Mouse (Mus musculus) heart, postnatal 25 days (tissue): ENCODE results near the gene Hadha. TPM values are rescaled to one million over a fixed set of nuclear protein-coding genes. Genes with fewer than 3 reads are reported as not detected.

ENCODE experiments used
- DNase-seq: peaks from one replicate; pipeline ENCODE4 v3.0.0; 2022; ENCODE audit warnings: low spot score
- intact Hi-C: fragments of 180-260 bp; cut with DNase I; formaldehyde crosslinking; loops from one replicate; pipeline ENCODE4 v1.15.1; 2025
- total RNA-seq, 2 experiments: library from RNA; stranded (reverse); gene quantifications; 2 replicates each; pipeline ENCODE4 v1.2.3; 2021

Hadha gene
- 1,000 to 10,000 TPM; 1,064 to 1,096 TPM for total RNA-seq

DNA sequence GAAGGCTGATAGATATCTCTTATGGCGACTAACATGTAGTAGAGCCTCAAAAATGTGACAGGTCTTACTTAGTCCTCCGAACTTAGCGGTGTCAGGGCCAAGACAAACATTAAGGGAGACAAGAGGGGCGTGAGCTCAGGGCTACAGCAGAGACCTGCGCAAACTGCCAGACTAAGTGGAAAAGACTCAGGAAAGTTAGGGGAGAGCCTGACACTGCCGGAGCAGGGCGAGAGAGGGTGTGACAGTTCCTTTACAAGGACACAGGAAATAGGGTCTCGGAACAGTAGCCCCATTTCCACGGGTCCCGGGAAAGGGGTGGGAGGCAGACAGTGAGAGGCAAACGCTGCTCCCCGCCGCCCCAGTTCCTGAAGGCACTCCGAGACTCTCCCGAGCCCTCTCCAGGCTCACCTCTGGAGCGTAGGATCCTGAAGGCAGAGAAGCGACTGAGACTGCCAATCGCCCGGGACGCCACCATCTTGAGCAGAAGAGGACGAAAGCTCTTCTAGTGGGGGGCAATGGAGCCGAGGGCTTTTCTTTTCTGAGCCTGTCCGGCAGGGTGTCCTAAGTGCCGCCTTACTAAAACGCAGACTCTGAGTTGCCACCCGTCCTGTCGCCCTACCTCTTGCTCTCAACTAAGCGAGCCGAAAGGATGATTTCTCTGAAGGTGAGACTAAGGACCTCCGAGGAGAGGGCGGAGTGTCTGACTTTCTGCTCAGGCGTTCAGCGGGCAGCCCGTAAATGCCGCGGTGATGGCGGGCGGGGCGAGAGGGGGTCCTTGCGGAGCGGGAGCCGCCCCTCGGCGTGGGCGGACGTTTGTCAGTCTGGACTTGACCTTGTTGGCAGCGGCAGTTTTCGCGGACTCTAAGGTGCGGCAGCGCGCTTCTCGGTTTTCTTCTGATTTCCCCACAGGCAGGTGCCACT, at the start of gene Hadha, which contains the start of gene Hadhb:
Gene Hadha, minus strand, starts transcription at position 689 of the 921 bp plus-strand sequence.
Gene Hadhb, plus strand, starts transcription at position 775 of the 921 bp plus-strand sequence.
- intact Hi-C loops, result no loop called here
- peak; percentile 86 for DNase-seq

DNA sequence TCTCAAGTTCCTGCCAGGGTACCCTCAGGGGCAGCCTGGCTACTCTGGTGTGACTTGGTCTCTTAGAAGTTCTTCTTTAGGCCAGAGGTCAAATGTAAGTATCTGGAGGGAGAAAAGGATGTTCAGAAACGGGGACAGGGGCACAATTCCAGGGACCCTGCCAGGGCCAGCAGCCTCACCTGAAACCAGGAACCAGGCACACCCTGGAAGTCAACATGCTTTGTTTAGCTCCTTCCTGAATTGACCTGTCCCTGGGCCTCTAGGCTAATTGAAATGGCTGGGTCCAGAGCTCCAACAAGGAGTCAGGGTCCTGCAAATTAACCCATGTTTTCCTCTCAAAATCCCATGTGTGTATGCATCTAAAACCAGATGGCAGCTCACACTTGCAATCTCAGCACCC, 49.5 kb upstream of the Hadha start:
- intact Hi-C loops, result no loop called here

DNA sequence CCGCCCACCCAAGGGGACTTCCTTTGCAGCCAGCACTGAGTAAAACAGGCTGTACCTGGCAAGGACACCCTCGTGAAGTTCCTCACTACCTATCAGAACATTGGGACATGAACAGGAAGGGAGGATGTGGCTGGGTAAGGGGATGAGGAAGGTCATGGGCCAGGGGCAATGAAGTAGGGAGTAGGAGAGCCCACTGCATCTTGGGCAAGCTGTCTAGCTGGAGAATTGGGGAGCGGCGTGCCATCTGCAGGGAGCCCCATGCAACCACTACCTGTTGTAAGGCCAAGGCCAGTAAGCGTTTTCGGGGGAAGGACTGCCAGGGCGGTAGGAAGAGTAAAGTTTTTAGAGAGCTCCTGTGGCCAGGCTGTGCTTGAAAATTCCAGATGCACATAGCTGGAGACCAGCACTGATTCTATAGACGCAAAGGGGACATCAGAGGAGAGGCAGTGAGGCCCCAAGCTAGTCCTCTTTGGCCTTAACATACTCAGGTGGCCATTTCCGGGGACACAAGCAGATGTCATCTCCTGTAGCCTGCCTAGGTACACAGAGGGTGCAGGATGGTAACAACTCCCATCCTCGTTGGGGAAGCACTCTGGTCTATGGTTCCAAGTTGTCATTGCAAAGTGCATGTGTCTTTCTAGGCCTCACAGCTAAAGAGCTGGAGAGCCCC, 48.4 kb upstream of the Hadha start:
- intact Hi-C loops, result no loop called here
- no peak for DNase-seq

More for the DNA sequence above, 49.5 kb upstream of the Hadha start:
- no peak for DNase-seq

DNA sequence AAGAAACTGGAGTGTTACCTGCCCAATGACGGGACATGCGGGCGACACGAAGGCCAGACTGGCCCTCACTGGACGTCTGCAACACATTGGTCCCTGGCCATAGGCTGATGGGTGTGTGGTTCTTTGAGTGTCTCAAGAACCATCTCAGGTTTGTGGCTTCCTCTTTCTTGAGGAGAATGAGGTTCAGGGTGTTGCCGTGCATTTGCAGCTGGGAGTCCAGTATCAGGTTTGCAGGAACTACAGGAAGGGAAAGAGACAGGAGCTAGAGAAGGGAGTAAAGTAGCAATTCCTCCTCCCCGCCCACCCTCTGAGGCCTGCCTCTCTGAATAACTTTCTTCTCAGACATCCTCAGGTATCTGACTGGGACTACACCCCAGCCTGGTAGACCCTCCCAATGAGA, 47.3 kb upstream of the Hadha start:
- DNase-seq, result no peak
- intact Hi-C loops, result no loop called here

DNA sequence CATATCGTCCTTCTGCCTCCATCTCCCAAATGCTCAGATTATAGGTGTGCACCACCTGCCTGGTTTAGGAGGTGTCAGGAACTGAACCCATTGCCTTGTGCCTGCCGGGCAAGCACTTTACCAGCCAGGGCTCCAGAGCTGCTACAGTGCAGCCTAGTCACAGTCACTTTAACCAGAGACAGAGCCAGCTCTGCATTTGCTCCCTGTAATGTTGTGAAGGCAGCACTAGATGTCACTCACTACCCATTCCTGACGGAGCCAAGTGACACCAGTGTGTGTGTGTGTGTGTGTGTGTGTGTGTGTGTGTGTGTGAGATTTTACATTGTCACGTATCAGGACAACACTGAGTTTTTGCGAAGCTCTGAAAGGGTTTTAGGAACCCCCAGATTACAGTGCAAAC, 46.6 kb upstream of the Hadha start:
- DNase-seq, result no peak
- intact Hi-C loops, result no loop called here

DNA sequence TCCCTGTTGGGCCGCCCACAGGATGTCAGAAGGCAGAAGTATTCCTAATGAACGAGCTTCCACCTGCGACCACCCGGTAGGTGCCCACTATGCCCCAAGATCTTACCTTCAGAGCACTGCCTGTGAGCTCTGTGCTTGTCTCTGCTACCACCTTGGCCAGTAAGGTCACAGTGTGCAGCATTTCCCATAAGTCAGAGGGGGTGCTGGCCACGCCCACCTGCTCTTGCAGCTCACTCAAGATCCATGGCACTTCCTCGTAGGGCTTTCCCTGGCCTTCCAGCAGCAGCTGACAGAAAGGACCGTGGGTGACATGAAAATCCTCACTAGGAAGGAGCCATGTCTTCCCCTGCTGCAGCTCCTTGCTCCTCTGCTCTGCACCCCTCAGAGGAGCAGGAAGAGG, 43.3 kb upstream of the Hadha start:
- intact Hi-C loops, result no loop called here
- DNase-seq, result no peak

DNA sequence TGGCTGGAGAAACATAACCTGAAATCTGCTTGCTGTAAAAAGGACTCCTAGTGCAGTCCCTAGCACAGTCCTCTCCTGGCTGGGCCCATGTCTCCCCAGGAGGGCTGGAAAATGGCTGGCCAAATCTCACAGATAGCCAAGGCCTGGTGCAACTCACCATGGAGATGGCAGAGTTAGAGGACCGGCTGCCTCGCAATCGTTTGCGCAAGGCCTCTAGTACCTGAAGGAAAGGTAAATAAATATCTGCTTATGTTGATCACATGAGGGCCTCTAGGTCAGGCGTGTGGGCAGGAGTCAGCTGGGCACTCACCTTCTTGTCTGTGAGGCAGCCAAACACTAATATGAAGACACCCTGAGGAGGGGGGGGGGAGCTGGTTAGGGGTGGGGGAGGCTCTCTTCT, 40.4 kb upstream of the Hadha start:
- intact Hi-C loops, result no loop called here
- no peak for DNase-seq

DNA sequence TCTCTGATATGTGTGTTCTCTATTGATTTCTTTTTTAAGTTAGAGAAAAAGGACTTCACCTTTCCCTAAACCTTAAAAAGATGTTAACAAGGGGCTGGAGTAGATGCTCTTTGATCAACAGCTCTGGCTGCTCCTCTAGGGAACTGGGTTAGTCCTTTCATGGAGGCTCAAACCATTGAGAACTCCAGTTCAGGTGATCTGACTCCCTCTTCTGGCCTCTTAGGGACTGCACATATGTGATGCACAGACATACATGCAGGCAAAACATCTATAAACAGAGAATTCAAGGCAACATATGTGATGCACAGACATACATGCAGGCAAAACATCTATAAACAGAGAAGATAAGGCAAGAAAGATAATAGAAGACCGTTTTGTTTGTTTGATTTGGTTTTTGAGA, 37.5 kb upstream of the Hadha start:
- intact Hi-C loops, result loop anchor here (5.0 kb wide), 1 partner anchor 65 kb away; no protein-coding TSS in a partner anchor
- no peak for DNase-seq

DNA sequence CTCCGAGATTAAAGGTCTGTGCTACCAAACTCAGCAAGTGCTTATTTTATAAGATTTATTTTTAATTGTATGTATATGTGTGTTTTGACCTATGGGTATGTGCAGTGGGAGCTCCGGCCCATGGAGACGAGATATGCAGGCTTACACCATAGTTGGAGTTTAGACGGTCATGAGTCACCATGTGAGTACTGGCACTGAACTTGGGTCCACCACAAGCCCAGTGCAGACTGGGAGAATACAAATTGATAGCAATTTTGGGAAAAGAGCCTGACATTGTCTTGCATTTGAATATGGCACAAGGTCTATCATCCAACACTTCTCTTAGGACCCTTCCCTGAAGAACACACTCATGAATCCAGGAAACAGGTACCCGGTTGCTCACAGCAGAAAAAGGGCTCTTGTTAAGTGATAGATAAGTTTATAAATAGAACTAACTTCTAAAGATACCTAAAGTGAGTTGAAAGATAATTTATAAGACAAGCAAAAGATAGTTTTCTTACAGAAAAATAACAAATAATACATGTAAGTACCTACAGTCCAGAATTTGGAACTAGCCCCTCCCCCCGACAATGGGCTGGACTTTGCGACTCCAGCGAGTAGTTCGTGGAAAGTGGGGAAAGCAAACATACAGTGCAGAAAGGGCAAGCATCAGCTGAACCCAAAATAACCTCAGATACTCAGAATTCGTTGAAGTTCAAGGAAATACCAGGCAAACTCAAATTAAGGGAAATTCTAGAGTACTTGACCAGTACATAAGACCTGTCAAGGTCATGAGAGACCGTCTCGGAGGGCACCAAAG, 32.9 kb upstream of the Hadha start:
- intact Hi-C loops, result loop anchor here (5.0 kb wide), 1 partner anchor 46 kb away; no protein-coding TSS in a partner anchor
- no peak for DNase-seq

DNA sequence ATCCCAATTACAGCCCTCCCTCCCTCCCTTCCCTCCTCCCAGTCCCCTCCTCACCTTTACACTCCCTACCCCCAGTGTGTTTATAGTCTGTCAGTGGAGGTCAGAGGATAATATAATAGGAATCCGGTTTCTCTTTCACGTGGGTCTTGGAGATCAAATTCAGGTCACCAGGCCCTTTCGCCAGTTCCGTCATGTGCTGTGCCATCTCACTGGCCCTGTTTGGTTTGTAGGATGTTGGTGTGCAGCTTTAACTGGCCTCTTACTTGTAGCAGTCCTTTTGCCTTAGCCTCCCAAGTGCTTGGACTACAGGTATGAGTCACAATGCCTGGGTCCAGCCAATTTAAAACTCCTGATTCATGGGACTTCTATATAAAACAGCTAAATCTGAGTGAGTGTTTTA, 20.8 kb upstream of the Hadha start:
- intact Hi-C loops, result no loop called here
- DNase-seq, result no peak

DNA sequence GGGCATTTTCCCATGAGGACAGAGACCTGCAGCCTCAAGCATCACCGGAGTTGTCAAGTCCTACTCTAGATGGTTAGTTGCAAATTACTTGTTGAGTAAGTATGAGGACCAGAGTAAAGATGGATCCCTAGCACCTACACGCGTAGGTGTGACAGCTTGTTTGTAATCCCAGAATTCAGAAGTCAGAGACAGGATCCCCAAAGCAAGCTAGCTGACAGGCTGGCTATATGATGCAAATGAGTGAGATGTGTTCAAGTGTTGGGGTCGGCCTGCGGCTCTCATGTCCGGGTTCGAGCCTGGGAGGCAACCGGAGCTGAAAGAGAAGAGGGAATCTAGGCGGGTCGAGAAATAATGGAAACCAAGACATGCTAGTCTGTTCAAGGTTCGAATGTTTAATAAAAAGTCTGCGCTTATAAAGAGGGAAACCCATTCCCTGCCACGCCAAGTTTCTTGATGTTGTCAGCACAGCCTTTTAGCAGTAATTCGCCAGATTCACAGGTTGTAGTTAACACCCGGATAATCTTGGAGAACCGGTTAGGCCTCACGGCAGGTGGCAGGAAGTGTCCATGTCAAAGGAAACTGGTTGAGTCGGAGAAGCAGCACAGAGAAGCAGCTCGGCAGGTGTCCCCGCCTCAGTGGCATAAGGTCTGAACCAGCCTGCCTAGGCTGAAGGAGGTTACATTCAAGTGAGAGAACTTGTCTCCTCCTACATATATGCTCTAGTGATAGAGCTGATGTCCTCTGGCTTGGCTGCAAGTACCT, 18.1 kb upstream of the Hadha start:
- intact Hi-C loops, result loop anchor here (5.0 kb wide), 1 partner anchor 46 kb away; no protein-coding TSS in a partner anchor
- no peak for DNase-seq

DNA sequence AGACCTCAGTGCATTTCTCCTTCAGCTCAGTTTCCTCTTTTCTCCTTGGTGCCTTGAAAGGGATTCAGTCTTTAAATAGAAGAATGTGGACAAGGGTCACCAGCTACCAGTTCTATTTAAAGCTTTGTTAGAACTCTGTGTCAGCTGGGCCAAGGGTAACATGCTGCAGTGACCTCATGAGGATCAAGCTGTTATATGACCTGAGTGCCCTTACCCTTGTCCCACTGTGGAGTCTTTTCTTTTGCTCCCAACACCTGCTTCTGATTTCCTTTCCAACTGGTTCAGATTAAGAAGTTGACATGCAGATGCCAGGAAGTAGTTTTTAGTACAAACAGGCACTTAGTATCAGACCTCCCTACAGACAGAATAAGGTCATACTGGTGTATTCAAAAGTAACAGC, 17.2 kb upstream of the Hadha start:
- no peak for DNase-seq
- intact Hi-C loops, result loop anchor here (5.0 kb wide), 1 partner anchor 45 kb away; no protein-coding TSS in a partner anchor

DNA sequence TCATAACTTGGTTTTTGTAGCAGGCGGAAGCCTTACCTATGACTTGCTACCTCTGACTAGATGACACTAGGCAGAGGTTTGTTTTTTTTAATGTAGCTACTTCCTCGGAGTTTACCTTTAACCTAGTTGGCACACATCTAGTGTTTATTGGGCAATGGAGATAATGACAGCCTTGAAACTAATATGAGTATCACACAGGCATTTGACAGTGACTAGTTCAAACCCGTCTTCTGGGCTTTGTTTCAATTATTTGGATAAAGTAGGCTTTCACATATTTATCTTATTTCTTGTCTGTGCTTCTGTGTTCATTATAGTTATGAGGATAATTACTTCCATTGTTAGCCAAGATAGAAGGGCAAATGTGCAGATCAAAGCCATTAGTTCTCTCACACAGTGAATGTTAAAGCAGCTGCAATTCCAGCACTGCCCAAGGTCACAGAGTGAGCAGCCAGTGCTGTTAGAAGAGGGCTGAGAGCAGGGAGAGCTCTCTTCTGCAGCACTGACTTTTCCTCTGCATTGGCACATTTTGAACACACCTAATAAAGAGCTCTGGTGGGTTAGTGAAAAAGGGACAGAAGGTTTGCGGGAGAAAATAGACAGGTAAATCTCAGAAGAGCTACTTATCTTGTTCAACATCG, 15.5 kb upstream of the Hadha start:
- intact Hi-C loops, result loop anchor here (5.0 kb wide), 1 partner anchor 43 kb away; no protein-coding TSS in a partner anchor
- DNase-seq, result no peak

DNA sequence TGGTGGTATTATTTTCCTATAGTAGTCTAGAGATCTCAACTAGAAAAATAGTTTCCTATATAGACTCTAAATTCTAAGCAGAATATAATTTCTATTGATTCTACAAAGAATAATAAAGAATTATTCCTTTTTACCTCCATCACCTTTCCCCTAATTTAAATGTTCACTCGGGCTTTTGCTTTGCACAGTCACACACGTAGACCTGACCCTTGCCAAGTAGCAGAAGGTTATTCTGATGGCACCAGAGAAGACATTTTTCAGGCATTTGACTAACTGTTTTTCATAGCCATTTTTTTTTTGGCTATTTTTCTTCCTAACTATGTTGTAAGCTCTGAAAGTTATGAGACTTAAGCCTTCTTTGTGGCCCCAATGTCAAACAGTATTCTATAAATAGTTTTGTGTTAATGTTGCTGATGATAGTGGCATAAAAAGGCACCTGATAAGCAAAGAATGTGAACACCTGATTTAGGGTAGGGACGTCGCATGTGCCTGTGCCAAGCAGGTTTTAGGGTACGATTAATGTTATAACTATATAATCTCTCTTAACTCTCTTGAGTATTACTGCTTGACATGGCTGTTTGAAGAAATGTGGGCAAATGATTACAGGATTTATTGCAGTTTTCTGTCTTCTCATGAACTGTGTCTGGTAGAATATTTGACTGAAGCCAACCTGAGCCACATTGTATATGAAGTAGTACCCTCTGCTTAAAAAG, 10.4 kb upstream of the Hadha start:
- no peak for DNase-seq
- intact Hi-C loops, result no loop called here

DNA sequence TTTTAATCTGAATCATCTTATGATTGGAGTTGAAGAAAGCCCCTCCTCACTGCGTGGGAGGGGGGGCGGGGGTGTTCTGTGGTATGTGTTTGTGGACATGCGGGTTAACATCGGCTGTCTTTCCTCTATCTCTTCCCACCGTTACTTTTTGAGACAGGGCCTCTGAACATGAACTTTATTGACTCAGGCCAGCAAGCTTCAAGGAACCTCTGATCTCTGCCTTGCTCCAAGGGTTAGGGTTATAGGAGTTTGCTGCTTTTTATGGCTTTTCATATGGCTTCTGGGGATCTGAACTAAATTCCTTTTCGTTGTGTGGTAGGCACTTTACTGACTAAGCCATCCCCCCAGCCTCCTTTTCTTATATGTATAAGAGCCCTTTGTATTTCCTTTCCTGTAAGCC, 7.4 kb upstream of the Hadha start:
- DNase-seq, result no peak
- intact Hi-C loops, result no loop called here

DNA sequence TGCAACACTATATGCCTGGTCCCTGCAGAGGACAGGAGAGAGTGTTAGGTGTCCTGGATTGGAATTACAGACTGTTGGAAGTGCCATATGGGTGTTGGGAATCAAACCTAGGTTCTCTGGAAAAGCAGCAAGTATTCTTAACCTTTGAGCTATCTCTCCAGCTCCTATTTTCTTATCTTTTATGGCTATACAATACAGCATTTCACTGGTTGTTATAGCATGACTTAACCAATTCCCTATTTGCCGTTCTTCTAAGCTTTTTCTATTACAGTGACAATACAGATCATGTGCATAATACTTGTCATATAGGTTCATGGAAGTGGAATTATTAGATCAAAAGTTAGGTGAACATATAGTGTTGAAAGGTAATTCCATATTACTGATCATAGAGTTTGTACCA, 6.9 kb upstream of the Hadha start:
- intact Hi-C loops, result no loop called here
- DNase-seq, result no peak

DNA sequence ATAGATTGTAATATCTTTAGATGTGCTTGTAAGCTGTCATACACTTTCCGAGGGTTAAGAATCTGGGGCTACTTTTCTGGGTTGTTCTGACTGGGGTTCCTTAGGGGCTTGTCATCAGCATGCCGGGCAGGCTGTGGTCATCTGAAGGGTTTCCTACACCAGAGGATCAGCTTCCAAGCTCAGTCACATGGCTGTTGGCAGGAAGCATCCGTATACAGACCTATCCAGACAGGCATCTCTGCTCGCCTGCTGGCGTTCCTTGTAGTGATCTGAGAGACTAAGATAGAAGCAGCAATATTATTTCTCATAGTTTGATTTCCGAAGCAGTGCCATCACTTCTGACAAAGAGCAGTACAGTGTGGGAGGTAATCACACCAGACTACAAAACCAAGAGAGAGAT, 4.6 kb upstream of the Hadha start:
- intact Hi-C loops, result no loop called here
- no peak for DNase-seq

DNA sequence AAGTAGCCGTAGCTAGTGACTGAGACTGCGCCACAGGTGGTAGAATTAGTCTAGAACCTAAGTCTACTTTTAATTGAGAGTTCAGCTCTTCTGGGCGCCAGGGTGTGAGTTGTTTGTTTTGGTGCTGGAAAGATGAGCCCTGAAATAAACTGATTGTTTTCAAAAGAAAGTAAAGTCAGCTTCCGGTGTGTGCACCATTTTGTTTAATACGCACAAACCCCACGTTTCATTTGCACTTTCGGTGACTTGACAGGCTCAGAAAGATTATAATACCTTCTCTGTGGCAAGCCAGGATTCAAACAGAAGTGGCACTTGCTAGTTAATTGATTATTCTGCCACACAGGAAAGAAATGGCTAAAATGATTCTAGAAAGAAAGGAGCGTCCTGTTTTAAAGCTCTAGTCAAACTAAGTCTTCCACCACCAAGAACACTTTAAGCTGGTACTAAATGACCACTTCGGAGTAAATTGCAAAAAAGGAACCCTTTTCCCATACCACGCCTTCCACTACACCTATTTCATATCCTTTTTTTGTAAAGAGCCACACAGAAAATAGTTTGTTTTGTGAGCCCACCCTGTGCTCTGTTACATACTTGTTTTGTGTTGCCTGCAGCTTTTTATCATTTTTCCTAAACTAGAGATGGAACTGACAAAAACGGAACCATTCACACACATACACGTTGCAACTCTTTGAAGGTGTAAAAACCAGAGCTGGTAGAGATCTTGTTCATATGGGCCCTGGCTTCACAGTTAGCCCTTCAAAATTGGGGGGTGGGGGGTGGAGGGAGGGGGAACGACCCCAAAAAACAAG, 1.1 kb upstream of the Hadha start:
- DNase-seq, result no peak
- intact Hi-C loops, result no loop called here
